Mouse (Mus musculus) yolk sac, embryonic 10.5 days (tissue): ENCODE data around the gene Tacc3.

Experiments used
- DNase-seq: peaks from one replicate; pipeline ENCODE4 v3.0.0-alpha.2; 2017; ENCODE audit warnings: low spot score

The Tacc3 gene

GRCm38 (mm10) chr5:33655251-33655840 is 2.6 kb upstream of the Tacc3 start:
- DNase-seq = no peak

GRCm38 (mm10) chr5:33656739-33657138 is 1.2 kb upstream of the Tacc3 start:
- no peak for DNase-seq

- DNase-seq = no peak
Observed at GRCm38 (mm10) chr5:33657251-33657786, 609 bp upstream of the Tacc3 start.

GRCm38 (mm10) chr5:33658664-33659050 is 729 bp downstream of the Tacc3 start:
- no peak for DNase-seq

- no peak for DNase-seq
Observed at GRCm38 (mm10) chr5:33668223-33668622, 10.3 kb downstream of the Tacc3 start.

- DNase-seq = no peak
Observed at GRCm38 (mm10) chr5:33671659-33672058, 13.7 kb downstream of the Tacc3 start.

GRCm38 (mm10) chr5:33674439-33674838 is 16.5 kb downstream of the Tacc3 start:
- DNase-seq = no peak

GRCm38 (mm10) chr5:33675964-33676363 is 18.0 kb downstream of the Tacc3 start:
- peak; percentile 43 for DNase-seq

- DNase-seq = no peak
Observed at GRCm38 (mm10) chr5:33678244-33678643, 20.3 kb downstream of the Tacc3 start.

GRCm38 (mm10) chr5:33681044-33681443 is 23.1 kb downstream of the Tacc3 start:
- DNase-seq = no peak

GRCm38 (mm10) chr5:33681611-33682388 is 23.9 kb downstream of the Tacc3 start:
- no peak for DNase-seq

- no peak for DNase-seq
Observed at GRCm38 (mm10) chr5:33682963-33683362, 25.0 kb downstream of the Tacc3 start.

GRCm38 (mm10) chr5:33683897-33684652 is 26.1 kb downstream of the Tacc3 start:
- DNase-seq = peak; percentile 57

- DNase-seq = no peak
Observed at GRCm38 (mm10) chr5:33684932-33685331, 27.0 kb downstream of the Tacc3 start.

- DNase-seq = no peak
Observed at GRCm38 (mm10) chr5:33687142-33687541, 29.2 kb downstream of the Tacc3 start.

GRCm38 (mm10) chr5:33688278-33689220 is 30.6 kb downstream of the Tacc3 start:
- DNase-seq = no peak

GRCm38 (mm10) chr5:33689221-33689844 is 31.4 kb downstream of the Tacc3 start:
- DNase-seq = no peak

GRCm38 (mm10) chr5:33689852-33690645 is 32.1 kb downstream of the Tacc3 start:
- DNase-seq = no peak

GRCm38 (mm10) chr5:33692393-33692792 is 34.5 kb downstream of the Tacc3 start:
- DNase-seq = peak; percentile 47

- DNase-seq = no peak
Observed at GRCm38 (mm10) chr5:33694461-33694847, 36.5 kb downstream of the Tacc3 start.
